Mouse (Mus musculus): ENCODE results near the gene Dusp19. TPM values are rescaled to one million over a fixed set of nuclear protein-coding genes. Genes with fewer than 3 reads are reported as not detected.

Gene Dusp19
- total and polyA plus RNA-seq, 2 experiments from 2014 or later, result 11.0 to 18.4 TPM

DNA sequence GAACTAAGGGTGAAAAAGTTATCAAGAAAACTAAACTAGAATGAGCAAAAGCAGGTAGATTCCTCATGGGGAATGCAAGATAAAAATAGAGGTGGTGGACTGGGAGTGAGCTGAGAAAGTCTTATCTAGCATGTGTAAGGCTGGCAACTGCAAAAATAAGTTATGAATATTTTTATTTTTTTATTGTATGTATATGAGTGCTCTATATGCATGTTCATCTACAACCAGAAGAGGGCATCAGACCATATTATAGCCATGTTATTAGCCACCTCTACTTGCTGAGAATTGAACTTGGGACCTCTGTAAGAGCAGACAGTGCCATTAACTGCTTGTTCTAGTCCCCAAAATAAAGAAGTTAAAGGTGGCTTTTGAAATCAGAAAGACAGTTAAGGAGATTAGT is 44.6 kb downstream of the Dusp19 start:
- TF ChIP-seq CTCF (IDR thresholded peaks at IDR 0.05), result no peak
- no peak for DNase-seq (ENCODE audit: low spot score)
- ATAC-seq (ENCODE audit: low FRiP score), result no peak
- Histone ChIP-seq H3K36me3 (ENCODE audit: insufficient read depth, low read length) (peaks cover 5% of the 10 kb centered on the region; the same call in 1 of the 2 replicates), H3K4me1 (ENCODE audit: insufficient read depth, low read length) (no peaks in the 10 kb centered on the region), H3K9me3 (ENCODE audit: low read length) (no peaks in the 10 kb centered on the region), H3K27me3 (ENCODE audit: insufficient read depth, low read length) (no peaks in the 10 kb centered on the region), H3K4me2 (ENCODE audit: low read depth, low read length, poor library complexity, severe bottlenecking) (no peak overlapping the region), H3K4me3 (ENCODE audit: low read depth, low read length) (no peak overlapping the region), H3K9ac (replicated peaks; ENCODE audit: low read length, poor library complexity, severe bottlenecking) (no peak overlapping the region), H3K27ac (ENCODE audit: low read depth, low read length) (no peak overlapping the region)

- 87% methylated on average over 2 of the region's 2 CpGs for WGBS
- no peak overlapping the region for H3K9ac ChIP-seq (replicated peaks; ENCODE audit: low read length, poor library complexity, severe bottlenecking)
- H3K4me2 ChIP-seq (ENCODE audit: low read depth, low read length, poor library complexity, severe bottlenecking), result no peak overlapping the region
- H3K27me3 ChIP-seq (ENCODE audit: insufficient read depth, low read length), result no peaks in the 10 kb centered on the region
- no peak for TF ChIP-seq CTCF (IDR thresholded peaks at IDR 0.05)
- ATAC-seq (ENCODE audit: low FRiP score), result no peak
- DNase-seq (ENCODE audit: low spot score), result no peak
- no peaks in the 10 kb centered on the region for H3K9me3 ChIP-seq (ENCODE audit: low read length)
- H3K4me3 ChIP-seq (ENCODE audit: low read depth, low read length), result no peak overlapping the region
- H3K27ac ChIP-seq (ENCODE audit: low read depth, low read length), result no peak overlapping the region
- H3K36me3 ChIP-seq (ENCODE audit: insufficient read depth, low read length), result peaks cover 3% of the 10 kb centered on the region; the same call in 1 of the 2 replicates
- no peaks in the 10 kb centered on the region for H3K4me1 ChIP-seq (ENCODE audit: insufficient read depth, low read length)
These were observed 45.8 kb downstream of the Dusp19 start for GRCm38 (mm10) chr2:80662682-80663081.

- Histone ChIP-seq H3K9ac (replicated peaks; ENCODE audit: low read length, poor library complexity, severe bottlenecking) (no peak overlapping the region), H3K4me3 (ENCODE audit: low read depth, low read length) (no peak overlapping the region), H3K4me2 (ENCODE audit: low read depth, low read length, poor library complexity, severe bottlenecking) (no peak overlapping the region), H3K27me3 (ENCODE audit: insufficient read depth, low read length) (no peaks in the 10 kb centered on the region), H3K9me3 (ENCODE audit: low read length) (no peaks in the 10 kb centered on the region), H3K4me1 (ENCODE audit: insufficient read depth, low read length) (no peaks in the 10 kb centered on the region), H3K36me3 (ENCODE audit: insufficient read depth, low read length) (no peaks in the 10 kb centered on the region; the same call in 1 of the 2 replicates), H3K27ac (ENCODE audit: low read depth, low read length) (no peak overlapping the region)
- 70% methylated on average over 5 of the region's 5 CpGs for WGBS
- ATAC-seq (ENCODE audit: low FRiP score) (no peak), DNase-seq (ENCODE audit: low spot score) (peak; percentile 56)
- TF ChIP-seq CTCF (IDR thresholded peaks at IDR 0.05), result no peak
These were observed 50.6 kb downstream of the Dusp19 start for GRCm38 (mm10) chr2:80667396-80667964.

- Histone ChIP-seq H3K4me2 (ENCODE audit: low read depth, low read length, poor library complexity, severe bottlenecking) (no peak overlapping the region), H3K4me3 (ENCODE audit: low read depth, low read length) (no peak overlapping the region), H3K9me3 (ENCODE audit: low read length) (no peaks in the 10 kb centered on the region), H3K36me3 (ENCODE audit: insufficient read depth, low read length) (no peaks in the 10 kb centered on the region; the same call in 1 of the 2 replicates), H3K9ac (replicated peaks; ENCODE audit: low read length, poor library complexity, severe bottlenecking) (no peak overlapping the region), H3K27me3 (ENCODE audit: insufficient read depth, low read length) (no peaks in the 10 kb centered on the region), H3K4me1 (ENCODE audit: insufficient read depth, low read length) (no peaks in the 10 kb centered on the region), H3K27ac (ENCODE audit: low read depth, low read length) (no peak overlapping the region)
- ATAC-seq (ENCODE audit: low FRiP score) (peak; percentile 62; the same call in 1 of the 2 replicates), DNase-seq (ENCODE audit: low spot score) (peak; percentile 51)
- TF ChIP-seq CTCF (IDR thresholded peaks at IDR 0.05), result peak; percentile 80
- 80% methylated on average over 11 of the region's 11 CpGs for WGBS
These were observed 53.2 kb downstream of the Dusp19 start for GRCm38 (mm10) chr2:80669868-80670666.

- Histone ChIP-seq H3K27me3 (ENCODE audit: insufficient read depth, low read length) (no peaks in the 10 kb centered on the region), H3K4me2 (ENCODE audit: low read depth, low read length, poor library complexity, severe bottlenecking) (no peak overlapping the region), H3K36me3 (ENCODE audit: insufficient read depth, low read length) (no peaks in the 10 kb centered on the region), H3K9ac (replicated peaks; ENCODE audit: low read length, poor library complexity, severe bottlenecking) (no peak overlapping the region), H3K27ac (ENCODE audit: low read depth, low read length) (no peak overlapping the region), H3K9me3 (ENCODE audit: low read length) (no peaks in the 10 kb centered on the region), H3K4me3 (ENCODE audit: low read depth, low read length) (no peak overlapping the region), H3K4me1 (ENCODE audit: insufficient read depth, low read length) (no peaks in the 10 kb centered on the region)
- no peak for TF ChIP-seq CTCF (IDR thresholded peaks at IDR 0.05)
- DNase-seq (ENCODE audit: low spot score), result no peak
- WGBS, result 89% methylated on average over 8 of the region's 8 CpGs
- no peak for ATAC-seq (ENCODE audit: low FRiP score)
These were observed 62.0 kb downstream of the Dusp19 start for GRCm38 (mm10) chr2:80678803-80679202.

MicroRNAs encoded within 50 kb of the gene (microRNA counts, 519-probe panel; counts per million panel counts)
- microRNA mmu-miR-684, result 528 counts per million, percentile 58 among the panel's probes with 10 or more counts

Small RNAs within 50 kb of the gene (microRNA-seq; reads per million reads assigned to microRNA genes)
- gene Mir684-1 (ENCODE audit: borderline number of aligned reads), result not detected

Other genes starting within 250 kb of the Dusp19 start
- gene Frzb, start 169.4 kb upstream of the Dusp19 start, total RNA-seq (2014; rRNA removed), result 2.5 and 2.6 TPM in 2 replicates
- gene Frzb, start 169.4 kb upstream of the Dusp19 start, polyA plus RNA-seq (2015; fragmentation: Nextera tagmentation; extraction: Ambion mirVana), result 1.3 and 2.4 TPM in 2 replicates
- gene Nckap1, start 35.7 kb upstream of the Dusp19 start, total RNA-seq (2014; rRNA removed), result 136 and 164 TPM in 2 replicates
- 77.7 and 82.5 TPM in 2 replicates for gene Nckap1, start 35.7 kb upstream of the Dusp19 start, polyA plus RNA-seq (2015; fragmentation: Nextera tagmentation; extraction: Ambion mirVana)
- 48.1 and 62.8 TPM in 2 replicates for gene Nup35, start 191 bp downstream of the Dusp19 start, total RNA-seq (2014; rRNA removed)
- gene Nup35, start 191 bp downstream of the Dusp19 start, polyA plus RNA-seq (2015; fragmentation: Nextera tagmentation; extraction: Ambion mirVana), result 34.4 and 36.7 TPM in 2 replicates

Data from midbrain, postnatal 0 days (tissue).